Mouse (Mus musculus): ENCODE measurements around the gene Gm20388. TPM values are rescaled to one million over a fixed set of nuclear protein-coding genes. Genes with fewer than 3 reads are reported as not detected.
A peak's percentile ranks its signal among the peaks of the same experiment; 100 is the strongest.

Gm20388 gene
- total and polyA plus RNA-seq, 2 experiments from 2014 or later, result 51.3 TPM; not detected in 1

DNA sequence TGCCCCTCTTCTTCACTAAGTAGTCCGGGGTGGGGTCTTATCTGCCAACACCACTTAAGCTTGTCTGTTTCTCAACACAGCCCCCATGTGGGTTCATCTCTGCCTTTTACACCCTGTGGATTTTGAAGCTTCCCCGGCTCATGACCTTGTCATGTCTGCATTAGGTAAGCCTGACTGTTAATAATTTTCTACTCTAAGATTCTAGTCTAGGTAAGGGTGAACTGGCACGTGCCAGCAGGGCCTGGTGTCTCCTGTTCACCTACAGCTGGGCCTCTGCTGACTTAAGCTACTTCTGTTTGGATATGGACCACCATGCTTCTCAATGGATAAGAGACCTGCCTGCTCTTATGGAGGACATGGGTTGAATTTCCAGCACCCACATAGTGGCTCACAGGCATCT, 9.3 kb upstream of the Gm20388 start:
- TF ChIP-seq CTCF (IDR thresholded peaks at IDR 0.05; ENCODE audit: low read depth), result no peak

GRCm38 (mm10) chr8:119901952-119902351, 8.7 kb upstream of the Gm20388 start:
- Histone ChIP-seq H3K36me3 (ENCODE audit: insufficient read depth) (no peaks in the 10 kb centered on the region), H3K9me3 (ENCODE audit: low read length) (no peaks in the 10 kb centered on the region), H3K4me2 (ENCODE audit: low read depth) (no peak overlapping the region), H3K9ac (no peak overlapping the region), H3K4me3 (ENCODE audit: low read depth, low read length) (no peak overlapping the region), H3K27me3 (ENCODE audit: insufficient read depth, low read length) (peaks cover 7% of the 10 kb centered on the region), H3K27ac (ENCODE audit: low read depth, low read length) (no peak overlapping the region), H3K4me1 (ENCODE audit: insufficient read depth) (no peaks in the 10 kb centered on the region)
- WGBS, result 80% methylated on average over 8 of the region's 8 CpGs
- TF ChIP-seq CTCF (IDR thresholded peaks at IDR 0.05; ENCODE audit: low read depth), result no peak
- DNase-seq, result no peak
- ATAC-seq, result no peak

More for the DNA sequence above, 9.3 kb upstream of the Gm20388 start:
- H3K9me3 ChIP-seq (ENCODE audit: low read length), result no peaks in the 10 kb centered on the region
- no peak overlapping the region for H3K4me3 ChIP-seq (ENCODE audit: low read depth, low read length)
- H3K27me3 ChIP-seq (ENCODE audit: insufficient read depth, low read length), result peaks cover 7% of the 10 kb centered on the region
- H3K36me3 ChIP-seq (ENCODE audit: insufficient read depth), result no peaks in the 10 kb centered on the region
- H3K4me2 ChIP-seq (ENCODE audit: low read depth), result no peak overlapping the region
- DNase-seq (no peak), ATAC-seq (no peak)
- no peak overlapping the region for H3K9ac ChIP-seq
- 85% methylated on average over 3 of the region's 3 CpGs for WGBS
- no peaks in the 10 kb centered on the region for H3K4me1 ChIP-seq (ENCODE audit: insufficient read depth)
- no peak overlapping the region for H3K27ac ChIP-seq (ENCODE audit: low read depth, low read length)

DNA sequence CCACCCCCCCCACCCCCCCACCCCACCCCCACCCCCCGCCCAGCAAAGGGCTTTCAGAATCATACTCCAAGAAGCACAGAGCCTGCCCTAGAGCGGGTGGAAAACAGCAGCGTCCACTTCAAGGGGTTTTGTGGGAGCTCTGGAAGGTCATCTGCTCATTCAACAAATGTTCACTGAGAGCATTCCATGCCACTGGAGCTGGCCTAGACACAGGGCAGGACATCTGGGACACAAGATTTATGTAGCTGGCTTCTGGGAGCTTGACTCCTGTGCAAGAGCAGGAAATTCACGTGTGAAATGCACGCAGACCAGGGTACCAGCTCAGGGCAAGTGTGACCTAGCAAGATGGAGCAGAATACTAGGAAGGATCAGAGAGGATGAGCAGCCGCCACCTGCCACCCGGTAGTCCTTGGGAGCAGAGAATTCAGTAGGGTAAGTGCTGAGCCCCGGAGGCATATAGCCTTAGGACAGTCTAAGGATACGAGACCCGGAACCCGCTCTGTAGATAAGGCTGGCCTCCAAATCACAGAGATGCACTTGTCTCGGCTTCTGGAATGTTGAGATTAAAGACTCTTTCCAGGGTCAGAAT, 6.2 kb upstream of the Gm20388 start:
- H3K36me3 ChIP-seq (ENCODE audit: insufficient read depth), result no peaks in the 10 kb centered on the region
- H3K4me1 ChIP-seq (ENCODE audit: insufficient read depth), result no peaks in the 10 kb centered on the region
- no peak overlapping the region for H3K27ac ChIP-seq (ENCODE audit: low read depth, low read length)
- no peak overlapping the region for H3K9ac ChIP-seq
- no peak overlapping the region for H3K4me3 ChIP-seq (ENCODE audit: low read depth, low read length)
- H3K9me3 ChIP-seq (ENCODE audit: low read length), result no peaks in the 10 kb centered on the region
- H3K4me2 ChIP-seq (ENCODE audit: low read depth), result no peak overlapping the region
- ATAC-seq, result no peak
- no peak for TF ChIP-seq CTCF (IDR thresholded peaks at IDR 0.05; ENCODE audit: low read depth)
- DNase-seq, result no peak
- 64% methylated on average over 12 of the region's 12 CpGs for WGBS
- no peaks in the 10 kb centered on the region for H3K27me3 ChIP-seq (ENCODE audit: insufficient read depth, low read length)

- Histone ChIP-seq H3K9ac (peak within 1 kb of the TSS; percentile 72), H3K36me3 (ENCODE audit: insufficient read depth) (no peaks in the 10 kb centered on the region), H3K4me3 (ENCODE audit: low read depth, low read length) (peak within 1 kb of the TSS; percentile 65), H3K27me3 (ENCODE audit: insufficient read depth, low read length) (no peaks in the 10 kb centered on the region), H3K4me1 (ENCODE audit: insufficient read depth) (peaks cover 26% of the 10 kb centered on the region), H3K27ac (ENCODE audit: low read depth, low read length) (peak within 1 kb of the TSS; percentile 95), H3K4me2 (ENCODE audit: low read depth) (peak within 1 kb of the TSS; percentile 81), H3K9me3 (ENCODE audit: low read length) (no peaks in the 10 kb centered on the region)
- WGBS, result 28% methylated on average over 13 of the region's 13 CpGs
- peak; percentile 30 for ATAC-seq
- no peak for DNase-seq
- TF ChIP-seq CTCF (IDR thresholded peaks at IDR 0.05; ENCODE audit: low read depth), result no peak
These were observed 596 bp upstream of the Gm20388 start, which contains the start of gene Usp10 for GRCm38 (mm10) chr8:119909944-119910546. TSS of gene Usp10 (plus strand) at chr8:119910360.

DNA sequence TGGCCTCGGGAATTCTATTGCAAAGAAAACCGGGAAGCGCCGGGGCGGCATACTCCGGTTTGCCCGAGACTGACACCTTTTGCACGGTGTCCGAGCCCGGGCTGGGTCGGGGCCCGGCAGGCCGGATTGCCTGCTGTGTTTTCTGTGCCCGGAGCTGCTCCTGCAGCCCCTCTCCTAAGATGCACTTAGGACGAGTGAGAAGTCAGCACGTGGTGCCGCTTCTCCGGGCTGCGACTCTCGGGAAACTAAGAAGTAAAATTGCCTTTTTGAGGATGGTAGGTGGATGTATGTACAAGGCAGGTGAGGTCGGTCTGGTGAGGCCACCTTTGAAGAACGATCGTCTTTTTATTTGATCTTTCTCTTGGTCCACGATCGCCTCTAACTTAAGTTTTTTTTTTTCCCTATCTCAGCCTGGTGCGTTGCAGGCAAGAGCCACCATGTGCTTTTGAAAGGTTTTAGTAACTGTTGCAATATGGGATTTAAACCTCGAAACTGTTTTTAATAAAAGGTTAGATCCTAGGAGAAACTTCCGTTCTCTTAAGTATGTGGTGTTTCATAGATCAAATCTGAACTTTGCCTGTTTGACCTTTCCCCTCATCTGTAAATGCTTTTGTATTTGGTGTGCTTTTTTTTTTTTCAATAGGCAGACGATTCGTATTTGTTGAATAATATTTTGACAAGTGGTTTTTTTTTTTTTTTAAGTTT, 769 bp downstream of the Gm20388 start:
- no peaks in the 10 kb centered on the region for H3K36me3 ChIP-seq (ENCODE audit: insufficient read depth)
- H3K4me3 ChIP-seq (ENCODE audit: low read depth, low read length), result peak overlapping the region; percentile 65
- H3K9ac ChIP-seq, result peak overlapping the region; percentile 72
- H3K4me1 ChIP-seq (ENCODE audit: insufficient read depth), result peaks cover 26% of the 10 kb centered on the region
- H3K4me2 ChIP-seq (ENCODE audit: low read depth), result peak overlapping the region; percentile 81
- DNase-seq (no peak), ATAC-seq (peak; percentile 32; the same call in 1 of the 2 replicates)
- H3K27ac ChIP-seq (ENCODE audit: low read depth, low read length), result peak overlapping the region; percentile 95
- no peaks in the 10 kb centered on the region for H3K9me3 ChIP-seq (ENCODE audit: low read length)
- WGBS, result 2% methylated on average over 30 of the region's 30 CpGs
- no peak for TF ChIP-seq CTCF (IDR thresholded peaks at IDR 0.05; ENCODE audit: low read depth)
- no peaks in the 10 kb centered on the region for H3K27me3 ChIP-seq (ENCODE audit: insufficient read depth, low read length)

DNA sequence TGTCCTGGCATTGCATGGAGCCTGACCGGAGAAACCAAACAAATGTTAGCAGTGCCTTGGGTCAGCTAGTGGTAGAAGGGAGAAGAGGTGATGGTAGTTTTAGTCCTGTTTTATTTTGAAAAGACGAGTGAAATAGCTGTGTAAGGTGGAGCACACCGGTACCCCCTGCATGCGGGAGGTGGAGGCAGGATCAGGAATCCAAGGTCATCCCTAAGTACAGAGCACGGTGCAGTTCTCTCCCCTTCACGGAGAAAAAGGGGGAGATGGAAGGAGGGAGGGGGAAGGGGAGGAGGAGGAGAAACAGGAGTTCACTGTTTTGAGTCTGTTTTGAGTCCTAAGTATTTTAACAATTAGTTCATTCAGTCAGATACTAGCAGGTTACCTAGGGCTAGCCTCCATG, 2.0 kb downstream of the Gm20388 start:
- no peaks in the 10 kb centered on the region for H3K36me3 ChIP-seq (ENCODE audit: insufficient read depth)
- TF ChIP-seq CTCF (IDR thresholded peaks at IDR 0.05; ENCODE audit: low read depth), result no peak
- peak overlapping the region; percentile 65; the same call in 1 of the 2 replicates for H3K4me3 ChIP-seq (ENCODE audit: low read depth, low read length)
- peaks cover 26% of the 10 kb centered on the region for H3K4me1 ChIP-seq (ENCODE audit: insufficient read depth)
- ATAC-seq (no peak), DNase-seq (no peak)
- no peak overlapping the region for H3K27ac ChIP-seq (ENCODE audit: low read depth, low read length)
- peak overlapping the region; percentile 81 for H3K4me2 ChIP-seq (ENCODE audit: low read depth)
- no peak overlapping the region for H3K9ac ChIP-seq
- 43% methylated on average over 6 of the region's 6 CpGs for WGBS
- H3K27me3 ChIP-seq (ENCODE audit: insufficient read depth, low read length), result no peaks in the 10 kb centered on the region
- no peaks in the 10 kb centered on the region for H3K9me3 ChIP-seq (ENCODE audit: low read length)

GRCm38 (mm10) chr8:119913181-119913580, 2.5 kb downstream of the Gm20388 start:
- H3K27ac ChIP-seq (ENCODE audit: low read depth, low read length), result no peak overlapping the region
- no peak for TF ChIP-seq CTCF (IDR thresholded peaks at IDR 0.05; ENCODE audit: low read depth)
- peak overlapping the region; percentile 22; the same call in 1 of the 2 replicates for H3K9ac ChIP-seq
- peak overlapping the region; percentile 81; the same call in 1 of the 2 replicates for H3K4me2 ChIP-seq (ENCODE audit: low read depth)
- H3K27me3 ChIP-seq (ENCODE audit: insufficient read depth, low read length), result no peaks in the 10 kb centered on the region
- no peak for DNase-seq
- peaks cover 26% of the 10 kb centered on the region for H3K4me1 ChIP-seq (ENCODE audit: insufficient read depth)
- 68% methylated on average over 3 of the region's 3 CpGs for WGBS
- no peak for ATAC-seq
- no peak overlapping the region for H3K4me3 ChIP-seq (ENCODE audit: low read depth, low read length)
- 0 out of 2 replicates have a peak, but pooled peaks cover 3% of the 10 kb centered on the region for H3K36me3 ChIP-seq (ENCODE audit: insufficient read depth)
- no peaks in the 10 kb centered on the region for H3K9me3 ChIP-seq (ENCODE audit: low read length)

Measured in forebrain, postnatal 0 days (tissue).